Mouse (Mus musculus) intestine, embryonic 14.5 days (tissue): ENCODE results near the gene Phf20. TPM values are rescaled to one million over a fixed set of nuclear protein-coding genes. Genes with fewer than 3 reads are reported as not detected.
"Not testable (repeated sequence)": the region's sequence is repeated elsewhere in the genome, so short reads cannot be mapped to it uniquely, and the experiment has no call there.

Experiments used
- ATAC-seq: fragments of 200-750 bp; cut with Nextera tagmentation; replicated peaks from 2 replicates; pipeline ENCODE4 v1.8.0; 2017; ENCODE audit warnings: low read depth, moderate number of reproducible peaks, moderate TSS enrichment, moderate library complexity; ENCODE audit not compliant: low FRiP score, low TSS enrichment
- DNase-seq: peaks from one replicate; pipeline ENCODE4 v3.0.0-alpha.2; 2018; ENCODE audit warnings: low spot score
- H3K27ac ChIP-seq: fragments of 300-500 bp; sonication (generic); 2 replicates; pipeline ENCODE4 v1.5.1; 2014; ENCODE audit warnings: low read depth, mild to moderate bottlenecking, control low read depth
- H3K27me3 ChIP-seq: fragments of 300-500 bp; sonication (generic); replicated peaks from 2 replicates; pipeline ENCODE4 v1.6.1; 2014; ENCODE audit warnings: low read length, control low read depth; ENCODE audit not compliant: control insufficient read depth, insufficient read depth
- H3K36me3 ChIP-seq: fragments of 300-500 bp; sonication (generic); 2 replicates; pipeline ENCODE4 v1.6.1; 2014; ENCODE audit warnings: low read length, control low read depth; ENCODE audit not compliant: control insufficient read depth, insufficient read depth
- H3K4me1 ChIP-seq: fragments of 300-500 bp; sonication (generic); replicated peaks from 2 replicates; pipeline ENCODE4 v1.6.1; 2014; ENCODE audit warnings: low read length, control low read depth, mixed read lengths; ENCODE audit not compliant: control insufficient read depth, insufficient read depth
- H3K4me2 ChIP-seq: fragments of 300-500 bp; sonication (generic); 2 replicates; pipeline ENCODE4 v1.6.1; 2014; ENCODE audit warnings: low read length
- H3K4me3 ChIP-seq: fragments of 300-500 bp; sonication (generic); 2 replicates; pipeline ENCODE4 v1.5.1; 2014; ENCODE audit warnings: low read depth, low read length, control low read depth, mixed read lengths
- H3K9ac ChIP-seq: fragments of 300-500 bp; sonication (generic); 2 replicates; pipeline ENCODE4 v1.6.1; 2014; ENCODE audit warnings: mild to moderate bottlenecking, low read length
- H3K9me3 ChIP-seq: fragments of 300-500 bp; sonication (generic); 2 replicates; pipeline ENCODE4 v1.6.1; 2016; ENCODE audit warnings: low read length, control low read depth; ENCODE audit not compliant: control insufficient read depth
- WGBS: fragments of 180-500 bp; shearing (Covaris S2); extraction: QIAGEN DNeasy Blood & Tissue Kit; methylation state at CpG from one replicate; pipeline ENCODE4 v1.1.7; 2014; 5-methylcytosine and 5-hydroxymethylcytosine counted together
- polyA plus RNA-seq: library from polyadenylated mRNA; unstranded; fragments of >200 nt; fragmentation: Nextera tagmentation; extraction: Ambion mirVana; gene quantifications from 2 replicates; pipeline ENCODE4 v1.2.1, GENCODE M21; 2014

Phf20 gene
- polyA plus RNA-seq, 1 experiment from 2014 or later, result 72.4 TPM

- no peak overlapping the region for H3K9ac ChIP-seq
These were observed 25.8 kb downstream of the Phf20 start for GRCm38 (mm10) chr2:156222100-156222499.

GRCm38 (mm10) chr2:156224043-156224442 lies 27.8 kb downstream of the Phf20 start:
- Histone ChIP-seq H3K9me3 (no peaks in the 10 kb centered on the region), H3K4me2 (no peak overlapping the region), H3K4me1 (no peaks in the 10 kb centered on the region), H3K27me3 (no peaks in the 10 kb centered on the region), H3K4me3 (no peak overlapping the region), H3K36me3 (peaks cover 46% of the 10 kb centered on the region), H3K9ac (no peak overlapping the region), H3K27ac (no peak overlapping the region)
- DNase-seq (no peak), ATAC-seq (no peak)
- 81% methylated on average over 5 of the region's 5 CpGs for WGBS

More at GRCm38 (mm10) chr2:156222100-156222499, 25.8 kb downstream of the Phf20 start:
- Histone ChIP-seq H3K27me3 (no peaks in the 10 kb centered on the region), H3K9me3 (no peaks in the 10 kb centered on the region), H3K36me3 (peaks cover 40% of the 10 kb centered on the region), H3K4me3 (no peak overlapping the region), H3K27ac (no peak overlapping the region), H3K4me1 (no peaks in the 10 kb centered on the region), H3K4me2 (no peak overlapping the region)
- no peak for DNase-seq
- ATAC-seq, result no peak

- no peak overlapping the region for H3K9ac ChIP-seq
- H3K4me3 ChIP-seq, result no peak overlapping the region
These were observed 31.4 kb downstream of the Phf20 start for GRCm38 (mm10) chr2:156227689-156228088.

GRCm38 (mm10) chr2:156229171-156229570 lies 32.9 kb downstream of the Phf20 start:
- ATAC-seq, result no peak
- H3K4me1 ChIP-seq, result no peaks in the 10 kb centered on the region
- H3K27ac ChIP-seq, result no peak overlapping the region
- H3K36me3 ChIP-seq, result peaks cover 55% of the 10 kb centered on the region
- no peak overlapping the region for H3K9ac ChIP-seq
- no peaks in the 10 kb centered on the region for H3K9me3 ChIP-seq
- 92% methylated on average over 1 of the region's 1 CpGs for WGBS
- H3K27me3 ChIP-seq, result no peaks in the 10 kb centered on the region
- no peak for DNase-seq
- H3K4me2 ChIP-seq, result no peak overlapping the region
- no peak overlapping the region for H3K4me3 ChIP-seq

More at GRCm38 (mm10) chr2:156227689-156228088, 31.4 kb downstream of the Phf20 start:
- ATAC-seq (no peak), DNase-seq (no peak)
- Histone ChIP-seq H3K4me2 (no peak overlapping the region), H3K27ac (no peak overlapping the region), H3K27me3 (no peaks in the 10 kb centered on the region), H3K9me3 (no peaks in the 10 kb centered on the region), H3K36me3 (peaks cover 62% of the 10 kb centered on the region), H3K4me1 (no peaks in the 10 kb centered on the region)
- WGBS, result 94% methylated on average over 1 of the region's 1 CpGs

- Histone ChIP-seq H3K9ac (no peak overlapping the region), H3K9me3 (no peaks in the 10 kb centered on the region), H3K27me3 (no peaks in the 10 kb centered on the region), H3K27ac (no peak overlapping the region), H3K4me3 (no peak overlapping the region), H3K36me3 (peaks cover 45% of the 10 kb centered on the region), H3K4me2 (no peak overlapping the region), H3K4me1 (no peaks in the 10 kb centered on the region)
- no peak for DNase-seq
- ATAC-seq, result no peak
These were observed 35.1 kb downstream of the Phf20 start for GRCm38 (mm10) chr2:156231340-156231739.

- ATAC-seq (no peak), DNase-seq (no peak)
- H3K4me1 ChIP-seq, result no peaks in the 10 kb centered on the region
- H3K4me3 ChIP-seq, result no peak overlapping the region
- H3K36me3 ChIP-seq, result peaks cover 38% of the 10 kb centered on the region
- H3K27me3 ChIP-seq, result no peaks in the 10 kb centered on the region
- no peaks in the 10 kb centered on the region for H3K9me3 ChIP-seq
- no peak overlapping the region for H3K9ac ChIP-seq
- H3K4me2 ChIP-seq, result no peak overlapping the region
- no peak overlapping the region for H3K27ac ChIP-seq
- WGBS, result 93% methylated on average over 3 of the region's 3 CpGs
These were observed 37.1 kb downstream of the Phf20 start for GRCm38 (mm10) chr2:156233275-156233948.

GRCm38 (mm10) chr2:156234016-156234415 lies 37.8 kb downstream of the Phf20 start:
- 83% methylated on average over 2 of the region's 2 CpGs for WGBS
- H3K27ac ChIP-seq, H3K4me2 ChIP-seq, H3K4me1 ChIP-seq, H3K9ac ChIP-seq, H3K27me3 ChIP-seq, H3K4me3 ChIP-seq, DNase-seq, ATAC-seq, H3K9me3 ChIP-seq: not testable (repeated sequence)
- H3K36me3 ChIP-seq, result peaks cover 38% of the 10 kb centered on the region

- no peak overlapping the region for H3K4me2 ChIP-seq
- no peak overlapping the region for H3K4me3 ChIP-seq
- 85% methylated on average over 4 of the region's 4 CpGs for WGBS
- DNase-seq (no peak), ATAC-seq (no peak)
- no peaks in the 10 kb centered on the region for H3K27me3 ChIP-seq
- no peak overlapping the region for H3K27ac ChIP-seq
- H3K36me3 ChIP-seq, result peaks cover 41% of the 10 kb centered on the region
- H3K9me3 ChIP-seq, result no peaks in the 10 kb centered on the region
- no peak overlapping the region for H3K9ac ChIP-seq
- no peaks in the 10 kb centered on the region for H3K4me1 ChIP-seq
These were observed 39.6 kb downstream of the Phf20 start for GRCm38 (mm10) chr2:156235847-156236246.

- no peak overlapping the region for H3K4me3 ChIP-seq
- no peak overlapping the region for H3K4me2 ChIP-seq
- no peaks in the 10 kb centered on the region for H3K27me3 ChIP-seq
- no peaks in the 10 kb centered on the region for H3K4me1 ChIP-seq
- 88% methylated on average over 2 of the region's 2 CpGs for WGBS
- ATAC-seq (no peak), DNase-seq (no peak)
- H3K36me3 ChIP-seq, result peaks cover 29% of the 10 kb centered on the region
- H3K27ac ChIP-seq, result no peak overlapping the region
- H3K9me3 ChIP-seq, result no peaks in the 10 kb centered on the region
- no peak overlapping the region for H3K9ac ChIP-seq
These were observed 45.4 kb downstream of the Phf20 start for GRCm38 (mm10) chr2:156241662-156242061.
